Mouse (Mus musculus) heart, adult 2 months (tissue): ENCODE results near the gene Erich6b.

Experiments used
- CTCF ChIP-seq: fragments of 200-600 bp; IDR thresholded peaks from 2 replicates; pipeline ENCODE4 v1.8.1; 2022; ENCODE audit warnings: antibody characterized with exemption, mild to moderate bottlenecking, moderate library complexity
- EP300 ChIP-seq: fragments of 200-500 bp; IDR thresholded peaks from 2 replicates; pipeline ENCODE4 v1.6.1; 2011; ENCODE audit warnings: low read depth, low read length, control low read depth; ENCODE audit not compliant: insufficient read depth
- POLR2A ChIP-seq: fragments of 200-500 bp; IDR thresholded peaks from 2 replicates; pipeline ENCODE4 v1.6.1; 2011; ENCODE audit warnings: mild to moderate bottlenecking, low read depth, low read length, control low read depth; ENCODE audit not compliant: insufficient read depth

DNA sequence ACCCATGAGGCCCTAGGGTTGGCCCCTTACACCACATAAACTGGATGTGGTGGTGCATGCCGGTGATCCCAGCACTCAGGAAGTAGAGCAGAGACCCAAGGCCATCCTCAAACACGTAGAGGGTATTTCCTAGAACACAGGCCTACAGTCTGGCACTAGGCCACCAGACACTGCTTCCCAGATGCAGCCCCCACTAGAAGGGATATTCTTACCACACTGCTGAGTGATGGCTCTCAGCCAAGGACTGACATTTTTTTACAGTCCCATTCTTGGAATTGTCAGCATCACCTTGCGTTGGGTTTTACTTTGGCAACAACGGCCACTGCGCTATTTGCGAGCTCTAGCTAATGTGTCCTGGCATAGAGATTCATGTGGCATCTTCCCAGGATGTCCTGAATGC, 18.9 kb downstream of the Erich6b start:
- TF ChIP-seq CTCF (no peak), POLR2A (no peak), EP300 (no peak)
